Mouse (Mus musculus) heart, embryonic 11.5 days (tissue): ENCODE measurements at regions not wholly inside any gene's neighbourhood (a gene's known extent, or its start where the extent isn't known, plus 50 kb on each side); places are given as distances from the start of the nearest gene placed in this dataset.

Source experiments
- ATAC-seq: fragments of 200-750 bp; cut with Nextera tagmentation; replicated peaks from 2 replicates; pipeline ENCODE4 v1.8.0; 2017; ENCODE audit warnings: moderate library complexity; ENCODE audit not compliant: insufficient number of reproducible peaks, low FRiP score, low TSS enrichment
- H3K27ac ChIP-seq: fragments of 300-500 bp; sonication (generic); 2 replicates; pipeline ENCODE4 v1.5.1; 2014; ENCODE audit warnings: mild to moderate bottlenecking, low read depth, low read length
- H3K27me3 ChIP-seq: fragments of 300-500 bp; sonication (generic); 2 replicates; pipeline ENCODE4 v1.6.1; 2014; ENCODE audit warnings: mild to moderate bottlenecking, low read length, mixed read lengths; ENCODE audit not compliant: control insufficient read depth, insufficient read depth
- H3K36me3 ChIP-seq: fragments of 300-500 bp; sonication (generic); 2 replicates; pipeline ENCODE4 v1.6.1; 2014; ENCODE audit warnings: mild to moderate bottlenecking, low read length, moderate library complexity, mixed read lengths; ENCODE audit not compliant: control insufficient read depth, insufficient read depth
- H3K4me1 ChIP-seq: fragments of 300-500 bp; sonication (generic); 2 replicates; pipeline ENCODE4 v1.6.1; 2014; ENCODE audit warnings: low read length; ENCODE audit not compliant: control insufficient read depth, insufficient read depth
- H3K4me2 ChIP-seq: fragments of 300-500 bp; sonication (generic); 2 replicates; pipeline ENCODE4 v1.6.1; 2014; ENCODE audit warnings: mild to moderate bottlenecking, moderate library complexity
- H3K4me3 ChIP-seq: fragments of 300-500 bp; sonication (generic); 2 replicates; pipeline ENCODE4 v1.5.1; 2014; ENCODE audit warnings: low read depth, low read length
- H3K9ac ChIP-seq: fragments of 300-500 bp; sonication (generic); 2 replicates; pipeline ENCODE4 v1.6.1; 2014; ENCODE audit warnings: mild to moderate bottlenecking, low read depth, low read length, moderate library complexity
- H3K9me3 ChIP-seq: fragments of 300-500 bp; sonication (generic); replicated peaks from 2 replicates; pipeline ENCODE4 v1.6.1; 2016; ENCODE audit warnings: low read length; ENCODE audit not compliant: control insufficient read depth
- WGBS: fragments of 180-500 bp; shearing (Covaris S2); extraction: QIAGEN DNeasy Blood & Tissue Kit; methylation state at CpG from one replicate; pipeline ENCODE4 v1.1.7; 2014; ENCODE audit not compliant: insufficient replicate concordance; 5-methylcytosine and 5-hydroxymethylcytosine counted together

GRCm38 (mm10) chr3:102360732-102361280, 108.9 kb upstream of the Ngf start:
- H3K4me1 ChIP-seq = no peaks in the 10 kb centered on the region
- H3K9ac ChIP-seq = no peak overlapping the region
- H3K27me3 ChIP-seq = no peaks in the 10 kb centered on the region
- no peaks in the 10 kb centered on the region for H3K9me3 ChIP-seq
- H3K4me2 ChIP-seq = no peak overlapping the region
- no peaks in the 10 kb centered on the region for H3K36me3 ChIP-seq
- H3K4me3 ChIP-seq = no peak overlapping the region
- H3K27ac ChIP-seq = no peak overlapping the region
- ATAC-seq = no peak
- WGBS = 64% methylated on average over 9 of the region's 9 CpGs

DNA sequence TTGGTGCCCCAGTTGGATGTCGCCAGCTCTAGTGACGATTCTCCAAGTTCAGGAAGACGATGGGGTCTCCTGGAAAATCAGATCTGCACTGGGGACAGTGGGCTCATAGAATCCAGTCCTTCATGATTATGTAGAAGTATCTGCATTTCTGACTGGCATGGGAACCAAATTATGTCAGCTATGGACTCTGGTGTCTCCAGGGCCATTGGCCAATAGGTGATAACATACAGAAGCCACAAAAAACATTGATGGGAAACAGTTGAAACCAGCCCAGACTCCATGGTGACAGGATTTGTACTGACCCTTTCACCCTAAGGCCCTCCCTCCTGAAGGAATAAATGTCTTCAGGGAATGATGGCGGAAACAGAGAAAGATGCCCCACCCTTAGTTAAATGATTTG, 110.9 kb upstream of the Ngf start:
- no peak overlapping the region for H3K27ac ChIP-seq
- H3K9me3 ChIP-seq = no peaks in the 10 kb centered on the region
- H3K4me2 ChIP-seq = no peak overlapping the region
- WGBS = 76% methylated on average over 4 of the region's 4 CpGs
- no peaks in the 10 kb centered on the region for H3K4me1 ChIP-seq
- ATAC-seq = no peak
- no peak overlapping the region for H3K9ac ChIP-seq
- H3K36me3 ChIP-seq = no peaks in the 10 kb centered on the region
- no peaks in the 10 kb centered on the region for H3K27me3 ChIP-seq
- H3K4me3 ChIP-seq = no peak overlapping the region

- no peak overlapping the region for H3K4me3 ChIP-seq
- 76% methylated on average over 7 of the region's 7 CpGs for WGBS
These were observed 112.6 kb upstream of the Ngf start for GRCm38 (mm10) chr3:102357062-102357610.

DNA sequence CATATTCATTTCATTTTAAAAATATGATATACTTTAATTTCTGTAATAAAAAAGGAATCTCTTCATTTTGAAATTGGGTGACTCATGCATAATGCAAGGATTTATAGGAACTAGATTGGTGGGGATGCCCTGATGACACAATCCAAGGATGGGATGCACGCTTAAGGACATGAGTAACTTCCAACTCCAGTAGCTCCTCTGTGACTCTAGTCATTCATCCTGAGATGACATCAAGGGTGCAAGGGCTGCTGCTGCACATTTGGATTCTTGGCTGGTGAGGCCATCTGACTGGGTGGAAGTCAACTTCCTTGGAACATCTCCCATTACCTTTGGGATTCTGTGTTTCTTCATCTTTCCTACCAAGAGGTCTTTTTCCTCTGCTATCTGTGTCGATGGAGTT, 114.4 kb upstream of the Ngf start:
- 81% methylated on average over 2 of the region's 2 CpGs for WGBS
- H3K4me3 ChIP-seq = no peak overlapping the region
- H3K4me2 ChIP-seq = no peak overlapping the region
- no peaks in the 10 kb centered on the region for H3K4me1 ChIP-seq
- H3K36me3 ChIP-seq = no peaks in the 10 kb centered on the region
- ATAC-seq = no peak
- no peak overlapping the region for H3K9ac ChIP-seq
- no peaks in the 10 kb centered on the region for H3K9me3 ChIP-seq
- no peak overlapping the region for H3K27ac ChIP-seq
- H3K27me3 ChIP-seq = no peaks in the 10 kb centered on the region

More at GRCm38 (mm10) chr3:102357062-102357610, 112.6 kb upstream of the Ngf start:
- no peaks in the 10 kb centered on the region for H3K27me3 ChIP-seq
- no peaks in the 10 kb centered on the region for H3K9me3 ChIP-seq
- no peaks in the 10 kb centered on the region for H3K4me1 ChIP-seq
- H3K4me2 ChIP-seq = no peak overlapping the region
- H3K9ac ChIP-seq = no peak overlapping the region
- no peaks in the 10 kb centered on the region for H3K36me3 ChIP-seq
- H3K27ac ChIP-seq = no peak overlapping the region
- ATAC-seq = no peak

- H3K9ac ChIP-seq = no peak overlapping the region
These were observed 114.9 kb upstream of the Ngf start for GRCm38 (mm10) chr3:102354771-102355170.

DNA sequence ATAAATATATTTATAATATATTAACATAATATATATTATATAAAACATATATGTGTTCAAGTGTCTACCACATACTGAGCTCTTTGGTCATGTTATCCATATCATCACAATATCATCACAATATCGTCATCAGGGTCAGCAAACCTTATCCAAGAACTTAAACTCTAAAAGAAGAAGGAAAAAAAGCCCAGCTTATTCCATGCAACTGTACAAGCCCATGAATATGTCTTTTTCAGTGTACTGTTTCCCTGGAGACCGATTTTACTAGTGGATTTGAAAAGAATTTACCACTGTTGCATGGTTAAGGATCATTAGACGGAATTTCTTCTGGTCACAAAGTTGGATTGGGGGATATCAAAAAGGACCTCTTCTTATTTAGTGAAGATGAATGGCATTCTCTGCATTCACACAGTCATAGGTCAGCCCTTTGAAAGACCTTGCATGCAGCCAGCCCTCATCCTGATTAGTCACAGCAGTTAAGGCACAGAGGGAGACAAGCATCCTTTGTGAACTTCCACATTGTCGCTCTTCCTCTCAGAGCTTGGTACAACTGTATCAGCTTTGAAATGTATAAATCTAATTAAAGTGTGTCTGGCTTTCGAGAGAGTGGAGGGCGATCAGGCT, 116.3 kb upstream of the Ngf start:
- Histone ChIP-seq H3K9ac (no peak overlapping the region), H3K4me2 (no peak overlapping the region), H3K4me1 (peaks cover 3% of the 10 kb centered on the region; the same call in 1 of the 2 replicates), H3K9me3 (no peaks in the 10 kb centered on the region), H3K27ac (no peak overlapping the region), H3K36me3 (no peaks in the 10 kb centered on the region), H3K27me3 (no peaks in the 10 kb centered on the region), H3K4me3 (no peak overlapping the region)
- no peak for ATAC-seq
- whole genome bisulfite sequencing = 74% methylated on average over 6 of the region's 6 CpGs

More at GRCm38 (mm10) chr3:102354771-102355170, 114.9 kb upstream of the Ngf start:
- Histone ChIP-seq H3K4me2 (no peak overlapping the region), H3K36me3 (no peaks in the 10 kb centered on the region), H3K27me3 (no peaks in the 10 kb centered on the region), H3K9me3 (no peaks in the 10 kb centered on the region), H3K4me3 (no peak overlapping the region), H3K27ac (no peak overlapping the region), H3K4me1 (no peaks in the 10 kb centered on the region)
- WGBS = 71% methylated on average over 2 of the region's 2 CpGs
- no peak for ATAC-seq

GRCm38 (mm10) chr3:102346077-102346476, 123.6 kb upstream of the Ngf start:
- H3K27me3 ChIP-seq = no peaks in the 10 kb centered on the region
- ATAC-seq = no peak
- no peaks in the 10 kb centered on the region for H3K9me3 ChIP-seq
- peaks cover 3% of the 10 kb centered on the region; the same call in 1 of the 2 replicates for H3K4me1 ChIP-seq
- H3K36me3 ChIP-seq = no peaks in the 10 kb centered on the region
- 63% methylated on average over 3 of the region's 3 CpGs for WGBS
- no peak overlapping the region for H3K9ac ChIP-seq
- no peak overlapping the region for H3K27ac ChIP-seq
- H3K4me2 ChIP-seq = no peak overlapping the region
- no peak overlapping the region for H3K4me3 ChIP-seq

- Histone ChIP-seq H3K9ac (no peak overlapping the region), H3K4me3 (no peak overlapping the region), H3K27me3 (no peaks in the 10 kb centered on the region), H3K9me3 (no peaks in the 10 kb centered on the region), H3K27ac (no peak overlapping the region), H3K4me2 (no peak overlapping the region), H3K4me1 (peaks cover 3% of the 10 kb centered on the region; the same call in 1 of the 2 replicates), H3K36me3 (no peaks in the 10 kb centered on the region)
- WGBS = 56% methylated on average over 5 of the region's 5 CpGs
- no peak for ATAC-seq
These were observed 124.4 kb upstream of the Ngf start for GRCm38 (mm10) chr3:102345291-102345690.

- Histone ChIP-seq H3K4me1 (no peaks in the 10 kb centered on the region), H3K4me3 (no peak overlapping the region), H3K36me3 (no peaks in the 10 kb centered on the region), H3K9ac (no peak overlapping the region), H3K4me2 (no peak overlapping the region), H3K27ac (no peak overlapping the region), H3K27me3 (no peaks in the 10 kb centered on the region), H3K9me3 (no peaks in the 10 kb centered on the region)
- WGBS = 49% methylated on average over 5 of the region's 5 CpGs
- ATAC-seq = no peak
These were observed 129.0 kb upstream of the Ngf start for GRCm38 (mm10) chr3:102340731-102341130.
